Mouse (Mus musculus): ENCODE measurements around the gene Chtop.

DNA sequence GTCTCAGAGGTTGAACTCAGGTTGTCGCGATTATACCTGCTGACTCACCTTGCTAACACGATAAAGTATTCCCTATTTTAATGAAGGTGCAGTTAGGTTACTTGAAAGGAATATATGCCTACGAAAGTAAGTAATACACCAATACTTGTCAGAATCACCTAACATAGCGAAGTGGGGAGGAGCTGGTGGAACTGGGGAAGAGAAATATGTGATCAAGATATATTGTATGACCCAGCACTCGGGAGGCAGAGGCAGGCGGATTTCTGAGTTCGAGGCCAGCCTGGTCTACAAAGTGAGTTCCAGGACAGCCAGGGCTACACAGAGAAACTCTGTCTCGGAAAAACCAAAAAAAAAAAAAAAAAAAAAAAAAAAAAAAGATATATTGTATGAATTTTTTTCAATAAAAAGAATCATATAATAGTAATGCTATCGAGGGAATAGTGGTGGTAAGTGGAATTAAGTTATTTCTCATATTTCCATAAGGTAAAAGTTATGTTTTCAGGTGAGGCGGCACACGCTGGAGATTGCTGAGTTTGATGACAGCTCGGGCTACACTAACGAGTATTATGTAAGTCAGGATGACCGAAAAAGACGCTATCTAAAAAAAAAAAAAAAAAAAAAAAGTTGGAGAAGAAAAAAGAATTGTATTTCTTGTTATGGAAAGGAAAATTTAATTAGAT, 34.0 kb downstream of the Chtop start:
- no peak for TF ChIP-seq CTCF (IDR thresholded peaks at IDR 0.05; ENCODE audit: low read depth, low read length)
- TF ChIP-seq TAL1 (conservative IDR thresholded peaks at IDR 0.05; ENCODE audit: low read depth, low read length), result no peak
- no peak for TF ChIP-seq GATA1 (IDR thresholded peaks at IDR 0.05; ENCODE audit: borderline replicate concordance, low read length)

Measured in G1E (cell line).